Mouse (Mus musculus): ENCODE measurements around the gene Phf23. TPM values are rescaled to one million over a fixed set of nuclear protein-coding genes. Genes with fewer than 3 reads are reported as not detected.
"Not testable (repeated sequence)": the region's sequence is repeated elsewhere in the genome, so short reads cannot be mapped to it uniquely, and the experiment has no call there.

Gene Phf23
- polyA plus RNA-seq, 1 experiment: not detected

- no peak overlapping the region for H3K27ac ChIP-seq (ENCODE audit: insufficient read depth, low read depth, low read length)
- TF ChIP-seq POLR2A (IDR thresholded peaks at IDR 0.05; ENCODE audit: insufficient read depth, low read depth, low read length) (no peak), CTCF (IDR thresholded peaks at IDR 0.05; ENCODE audit: insufficient read depth, low read depth, low read length) (no peak)
- 66% methylated on average over 11 of the region's 11 CpGs for WGBS
- no peak overlapping the region for H3K4me3 ChIP-seq (ENCODE audit: insufficient read depth, low read depth, low read length)
- H3K4me1 ChIP-seq (ENCODE audit: control insufficient read depth, insufficient read depth, low read length): peaks cover 4% of the 10 kb centered on the region
These were observed 42.2 kb upstream of the Phf23 start for GRCm38 (mm10) chr11:69953267-69953915.

- not testable (repeated sequence) for H3K4me3 ChIP-seq (ENCODE audit: insufficient read depth, low read depth, low read length); H3K4me1 ChIP-seq (ENCODE audit: control insufficient read depth, insufficient read depth, low read length); H3K27ac ChIP-seq (ENCODE audit: insufficient read depth, low read depth, low read length)
- WGBS: 82% methylated on average over 4 of the region's 4 CpGs
These were observed 40.0 kb upstream of the Phf23 start for GRCm38 (mm10) chr11:69955618-69956017.

GRCm38 (mm10) chr11:69956218-69956617 lies 39.4 kb upstream of the Phf23 start:
- Histone ChIP-seq H3K4me3 (ENCODE audit: insufficient read depth, low read depth, low read length) (no peak overlapping the region), H3K4me1 (ENCODE audit: control insufficient read depth, insufficient read depth, low read length) (no peaks in the 10 kb centered on the region), H3K27ac (ENCODE audit: insufficient read depth, low read depth, low read length) (no peak overlapping the region)
- 76% methylated on average over 1 of the region's 1 CpGs for WGBS
- TF ChIP-seq CTCF (IDR thresholded peaks at IDR 0.05; ENCODE audit: insufficient read depth, low read depth, low read length) (no peak), POLR2A (IDR thresholded peaks at IDR 0.05; ENCODE audit: insufficient read depth, low read depth, low read length) (no peak)

- TF ChIP-seq CTCF (IDR thresholded peaks at IDR 0.05; ENCODE audit: insufficient read depth, low read depth, low read length): no peak
- no peak for TF ChIP-seq POLR2A (IDR thresholded peaks at IDR 0.05; ENCODE audit: insufficient read depth, low read depth, low read length)
- 19% methylated on average over 5 of the region's 5 CpGs for whole genome bisulfite sequencing
- Histone ChIP-seq H3K4me3 (ENCODE audit: insufficient read depth, low read depth, low read length) (no peak overlapping the region), H3K4me1 (ENCODE audit: control insufficient read depth, insufficient read depth, low read length) (peaks cover 4% of the 10 kb centered on the region; the same call in 1 of the 2 replicates), H3K27ac (ENCODE audit: insufficient read depth, low read depth, low read length) (no peak overlapping the region)
These were observed 35.0 kb upstream of the Phf23 start for GRCm38 (mm10) chr11:69960616-69961015.

- Histone ChIP-seq H3K4me3 (ENCODE audit: insufficient read depth, low read depth, low read length) (no peak overlapping the region), H3K4me1 (ENCODE audit: control insufficient read depth, insufficient read depth, low read length) (peaks cover 12% of the 10 kb centered on the region; the same call in 1 of the 2 replicates), H3K27ac (ENCODE audit: insufficient read depth, low read depth, low read length) (no peak overlapping the region)
- 47% methylated on average over 5 of the region's 5 CpGs for WGBS
- no peak for TF ChIP-seq POLR2A (IDR thresholded peaks at IDR 0.05; ENCODE audit: insufficient read depth, low read depth, low read length)
- TF ChIP-seq CTCF (IDR thresholded peaks at IDR 0.05; ENCODE audit: insufficient read depth, low read depth, low read length): no peak
These were observed 33.7 kb upstream of the Phf23 start for GRCm38 (mm10) chr11:69961841-69962240.

- no peak for TF ChIP-seq CTCF (IDR thresholded peaks at IDR 0.05; ENCODE audit: insufficient read depth, low read depth, low read length)
- TF ChIP-seq POLR2A (IDR thresholded peaks at IDR 0.05; ENCODE audit: insufficient read depth, low read depth, low read length): no peak
- H3K4me1 ChIP-seq (ENCODE audit: control insufficient read depth, insufficient read depth, low read length): peaks cover 14% of the 10 kb centered on the region; the same call in 1 of the 2 replicates
- 13% methylated on average over 24 of the region's 24 CpGs for WGBS
- no peak within 1 kb of the TSS for H3K27ac ChIP-seq (ENCODE audit: insufficient read depth, low read depth, low read length)
- no peak within 1 kb of the TSS for H3K4me3 ChIP-seq (ENCODE audit: insufficient read depth, low read depth, low read length)
These were observed 30.8 kb upstream of the Phf23 start, which contains the start of gene Cldn7 for GRCm38 (mm10) chr11:69964650-69965270. Gene Cldn7, plus strand, starts transcription at chr11:69964779.

GRCm38 (mm10) chr11:69965271-69966005 lies 30.1 kb upstream of the Phf23 start:
- no peak overlapping the region for H3K4me3 ChIP-seq (ENCODE audit: insufficient read depth, low read depth, low read length)
- no peak overlapping the region for H3K27ac ChIP-seq (ENCODE audit: insufficient read depth, low read depth, low read length)
- 4% methylated on average over 49 of the region's 49 CpGs for WGBS
- peaks cover 14% of the 10 kb centered on the region; the same call in 1 of the 2 replicates for H3K4me1 ChIP-seq (ENCODE audit: control insufficient read depth, insufficient read depth, low read length)
- no peak for TF ChIP-seq POLR2A (IDR thresholded peaks at IDR 0.05; ENCODE audit: insufficient read depth, low read depth, low read length)
- TF ChIP-seq CTCF (IDR thresholded peaks at IDR 0.05; ENCODE audit: insufficient read depth, low read depth, low read length): no peak

GRCm38 (mm10) chr11:69966006-69966859 lies 29.3 kb upstream of the Phf23 start:
- Histone ChIP-seq H3K27ac (ENCODE audit: insufficient read depth, low read depth, low read length) (no peak overlapping the region), H3K4me1 (ENCODE audit: control insufficient read depth, insufficient read depth, low read length) (peaks cover 14% of the 10 kb centered on the region; the same call in 1 of the 2 replicates), H3K4me3 (ENCODE audit: insufficient read depth, low read depth, low read length) (no peak overlapping the region)
- 3% methylated on average over 59 of the region's 59 CpGs for WGBS
- TF ChIP-seq POLR2A (IDR thresholded peaks at IDR 0.05; ENCODE audit: insufficient read depth, low read depth, low read length) (no peak), CTCF (IDR thresholded peaks at IDR 0.05; ENCODE audit: insufficient read depth, low read depth, low read length) (no peak)
